Mouse (Mus musculus) CH12.LX (cell line): Measurements from ENCODE around the gene Hdlbp. TPM values are rescaled to one million over a fixed set of nuclear protein-coding genes. Genes with fewer than 3 reads are reported as not detected.

Experiments used
- DNase-seq: peaks from one replicate; pipeline ENCODE4 v3.0.0-alpha.2; 2013; ENCODE audit errors: extremely low read depth
- H3K27ac ChIP-seq: 2 replicates; pipeline ENCODE4 v1.5.1; 2012; ENCODE audit warnings: low read depth, mild to moderate bottlenecking, control low read depth, moderate library complexity; ENCODE audit not compliant: insufficient read depth
- H3K27me3 ChIP-seq: replicated peaks from 2 replicates; pipeline ENCODE3; 2012; ENCODE audit warnings: inconsistent platforms
- H3K36me3 ChIP-seq, 2 experiments: replicated peaks in 1 of 2; 2 replicates each; pipeline versions ENCODE3 to v1.6.1; 2012; ENCODE audit warnings: inconsistent platforms in 1 of 2, low read length in 1 of 2, mild to moderate bottlenecking in 1 of 2, mixed read lengths in 1 of 2, moderate library complexity in 1 of 2; ENCODE audit not compliant: control insufficient read depth in 1 of 2, insufficient read depth in 1 of 2
- H3K4me1 ChIP-seq, 2 experiments: 2 replicates each; pipeline ENCODE4 v1.6.1; 2012; ENCODE audit warnings: inconsistent platforms in 1 of 2, moderate library complexity in 1 of 2; ENCODE audit not compliant: insufficient read depth in 2 of 2, control insufficient read depth in 1 of 2
- H3K4me2 ChIP-seq: 2 replicates; pipeline ENCODE4 v1.6.1; 2012; ENCODE audit warnings: low read depth, mild to moderate bottlenecking, control low read depth; ENCODE audit not compliant: poor library complexity, insufficient read depth, severe bottlenecking
- H3K4me3 ChIP-seq, 3 experiments: fragments of 150-350 bp in 1 of 3; sonication (generic) in 1 of 3; replicated peaks in 1 of 3; 2 replicates each; pipeline versions ENCODE3 to v1.5.1; 2011 to 2012; ENCODE audit warnings: low read depth in 2 of 3, low read length in 2 of 3, mild to moderate bottlenecking in 2 of 3, moderate library complexity in 2 of 3, control low read depth in 1 of 3, improper control_type of control experiment in 1 of 3, inconsistent platforms in 1 of 3, mixed read lengths in 1 of 3; ENCODE audit not compliant: poor library complexity in 1 of 3
- H3K79me2 ChIP-seq: replicated peaks from 2 replicates; pipeline ENCODE4 v1.6.1; 2012; ENCODE audit warnings: mild to moderate bottlenecking, moderate library complexity; ENCODE audit not compliant: control insufficient read depth, poor library complexity, insufficient read depth, severe bottlenecking; ENCODE audit errors: extremely low read depth
- H3K9ac ChIP-seq: 2 replicates; pipeline ENCODE4 v1.6.1; 2012; ENCODE audit warnings: low read depth, mild to moderate bottlenecking, control low read depth, moderate library complexity; ENCODE audit not compliant: insufficient read depth
- H3K9me3 ChIP-seq: replicated peaks from 2 replicates; pipeline ENCODE3; 2012; ENCODE audit warnings: low read length, inconsistent platforms, mixed read lengths
- CHD1 ChIP-seq: IDR thresholded peaks from 2 replicates; pipeline ENCODE4 v1.6.1; 2012; ENCODE audit warnings: low read depth, low read length, improper control_type of control experiment, inconsistent platforms
- ELF1 ChIP-seq: IDR thresholded peaks from 2 replicates; pipeline ENCODE4 v1.6.1; 2014; ENCODE audit warnings: low read depth, mild to moderate bottlenecking, inconsistent platforms, low read length, improper control_type of control experiment
- EP300 ChIP-seq: IDR thresholded peaks from 2 replicates; pipeline ENCODE4 v1.6.1; 2011; ENCODE audit warnings: low read length, improper control_type of control experiment
- ETS1 ChIP-seq: conservative IDR thresholded peaks from 2 replicates; pipeline ENCODE4 v1.6.1; 2012; ENCODE audit warnings: low read depth, mild to moderate bottlenecking, inconsistent platforms, low read length, improper control_type of control experiment, moderate library complexity
- GABPA ChIP-seq: IDR thresholded peaks from 2 replicates; pipeline ENCODE4 v1.6.1; 2012; ENCODE audit warnings: low read depth, low read length, improper control_type of control experiment, inconsistent platforms; ENCODE audit not compliant: insufficient replicate concordance
- HCFC1 ChIP-seq: IDR thresholded peaks from 2 replicates; pipeline ENCODE4 v1.6.1; 2012; ENCODE audit warnings: low read depth, mild to moderate bottlenecking, inconsistent platforms, low read length, improper control_type of control experiment
- JUND ChIP-seq: conservative IDR thresholded peaks from 2 replicates; pipeline ENCODE4 v1.6.1; 2011; ENCODE audit warnings: low read depth, low read length, improper control_type of control experiment
- KAT2A ChIP-seq: IDR thresholded peaks from 2 replicates; pipeline ENCODE4 v1.6.1; 2012; ENCODE audit warnings: low read length, improper control_type of control experiment, inconsistent platforms; ENCODE audit not compliant: insufficient replicate concordance
- MAX ChIP-seq: IDR thresholded peaks from 2 replicates; pipeline ENCODE4 v1.6.1; 2011; ENCODE audit warnings: low read length, improper control_type of control experiment
- MYC ChIP-seq: IDR thresholded peaks from 2 replicates; pipeline ENCODE4 v1.6.1; 2011; ENCODE audit warnings: low read depth, mild to moderate bottlenecking, improper control_type of control experiment, low read length
- NELFE ChIP-seq: IDR thresholded peaks from 2 replicates; pipeline ENCODE4 v1.6.1; 2011; ENCODE audit warnings: low read depth, low read length, improper control_type of control experiment
- NRF1 ChIP-seq: IDR thresholded peaks from 2 replicates; pipeline ENCODE4 v1.6.1; 2014; ENCODE audit warnings: low read depth, mild to moderate bottlenecking, inconsistent platforms, low read length, improper control_type of control experiment, moderate library complexity
- POLR2A ChIP-seq: IDR thresholded peaks from 2 replicates; pipeline ENCODE4 v1.6.1; 2011; ENCODE audit warnings: low read depth, mild to moderate bottlenecking, improper control_type of control experiment, low read length
- POLR2AphosphoS2 ChIP-seq: IDR thresholded peaks from 2 replicates; pipeline ENCODE4 v1.6.1; 2011; ENCODE audit warnings: low read depth, low read length, improper control_type of control experiment
- RAD21 ChIP-seq: IDR thresholded peaks from 2 replicates; pipeline ENCODE4 v1.6.1; 2011; ENCODE audit warnings: low read depth, mild to moderate bottlenecking, low read length, improper control_type of control experiment, moderate library complexity
- UBTF ChIP-seq: IDR thresholded peaks from 2 replicates; pipeline ENCODE4 v1.6.1; 2012; ENCODE audit warnings: low read depth, mild to moderate bottlenecking, inconsistent platforms, low read length, improper control_type of control experiment, moderate library complexity
- USF1 ChIP-seq: IDR thresholded peaks from 2 replicates; pipeline ENCODE4 v1.6.1; 2014; ENCODE audit warnings: low read depth, mild to moderate bottlenecking, inconsistent platforms, low read length, improper control_type of control experiment
- USF2 ChIP-seq: conservative IDR thresholded peaks from 2 replicates; pipeline ENCODE4 v1.6.1; 2011; ENCODE audit warnings: low read depth, low read length, improper control_type of control experiment
- ZKSCAN1 ChIP-seq: IDR thresholded peaks from 2 replicates; pipeline ENCODE4 v1.6.1; 2012; ENCODE audit warnings: low read depth, inconsistent platforms, low read length, improper control_type of control experiment, borderline replicate concordance
- ZNF384 ChIP-seq: IDR thresholded peaks from 2 replicates; pipeline ENCODE4 v1.6.1; 2012; ENCODE audit warnings: low read depth, low read length, improper control_type of control experiment, inconsistent platforms
- dilution Hi-C: fragments of 300-500 bp; cut with MboI; formaldehyde crosslinking; loops from 2 replicates; pipeline ENCODE4 v1.14.3; 2020; ENCODE audit warnings: low sequenced_read_pairs; ENCODE audit not compliant: extremely low pct_unique_long_range_greater_than_20kb, extremely low pct_ligation_motif_present
- in situ Hi-C: fragments of 300-500 bp; cut with MboI; formaldehyde crosslinking; loops from 3 replicates; pipeline ENCODE4 v1.14.3; 2019; ENCODE audit warnings: low sequenced_read_pairs, low pct_ligation_motif_present, low pct_unique_long_range_greater_than_20kb, mixed read lengths
- polyA plus RNA-seq: library from polyadenylated mRNA; unstranded; fragments of >175 nt; gene quantifications from 2 replicates; pipeline ENCODE4 v1.2.1, GENCODE M21; 2012; ENCODE audit warnings: low read depth; ENCODE audit not compliant: insufficient read length
- total RNA-seq, 2 experiments: library from RNA; depleted of rRNA; stranded (reverse); fragments of 300-350 nt in 1 of 2; fragments of >200 nt in 1 of 2; gene quantifications; 2 replicates each; pipeline ENCODE4 v1.2.3; 2012 to 2014

Hdlbp gene
- total and polyA plus RNA-seq, 3 experiments = 106 to 178 (median 114) TPM

- TF ChIP-seq ELF1 (no peak), JUND (no peak), ZNF384 (no peak), MAX (no peak), ZKSCAN1 (no peak), POLR2A (no peak), RAD21 (no peak), POLR2AphosphoS2 (no peak), CHD1 (no peak), USF1 (no peak)
- DNase-seq = no peak
- H3K4me2 ChIP-seq = no peak within 1 kb of the TSS
- dilution Hi-C loops (no loop called here), in situ Hi-C loops (no loop called here)
- H3K27me3 ChIP-seq = no peaks in the 10 kb centered on the region
- H3K4me1 ChIP-seq = peaks cover 6 to 15% of the 10 kb centered on the region in 2 experiments
- no peak within 1 kb of the TSS for H3K4me3 ChIP-seq
- no peak within 1 kb of the TSS for H3K27ac ChIP-seq
- H3K36me3 ChIP-seq = peaks cover 0 to 30% of the 10 kb centered on the region in 2 experiments
- H3K79me2 ChIP-seq = no peaks in the 10 kb centered on the region
- no peak within 1 kb of the TSS for H3K9ac ChIP-seq
- no peaks in the 10 kb centered on the region for H3K9me3 ChIP-seq
These were observed 105.0 kb downstream of the Hdlbp start, which contains the start of gene Ano7 for GRCm38 (mm10) chr1:93373665-93374064. Gene Ano7 (plus strand): TSS chr1:93373930.

- no peaks in the 10 kb centered on the region for H3K9me3 ChIP-seq
- H3K27ac ChIP-seq = no peak overlapping the region
- no peak for TF ChIP-seq MYC
- no peak for TF ChIP-seq NRF1
- no peak for TF ChIP-seq POLR2A
- no peak for TF ChIP-seq UBTF
- no peak for TF ChIP-seq GABPA
- TF ChIP-seq KAT2A = no peak
- no peak for TF ChIP-seq HCFC1
- TF ChIP-seq NELFE = no peak
- no peak for TF ChIP-seq USF1
- TF ChIP-seq USF2 = no peak
- no peak for TF ChIP-seq ETS1
- no peak for TF ChIP-seq MAX
- TF ChIP-seq ZKSCAN1 = no peak
- TF ChIP-seq ELF1 = no peak
- TF ChIP-seq EP300 = no peak
- TF ChIP-seq, all 38 proteins: peak for 0
- H3K9ac ChIP-seq = no peak overlapping the region
- peaks cover 46 to 89% of the 10 kb centered on the region in 2 experiments for H3K36me3 ChIP-seq
- no peak for DNase-seq
- no peak overlapping the region for H3K4me2 ChIP-seq
- H3K27me3 ChIP-seq = no peaks in the 10 kb centered on the region
- dilution Hi-C loops = no loop called here
- H3K79me2 ChIP-seq = no peaks in the 10 kb centered on the region
- H3K4me1 ChIP-seq = peaks cover 0 to 5% of the 10 kb centered on the region in 2 experiments; a peak in 1 of 4 replicates
- in situ Hi-C loops = no loop called here
- no peak overlapping the region for H3K4me3 ChIP-seq
These were observed 113.0 kb downstream of the Hdlbp start for GRCm38 (mm10) chr1:93365641-93366040.
